Mouse (Mus musculus): ENCODE data around the gene Nr4a2.

The Nr4a2 gene

GRCm38 (mm10) chr2:57123991-57124840, at the start of gene Nr4a2:
TSS of gene Nr4a2 (minus strand) at chr2:57124003.
- DNase-seq, result peak; percentile 88

- DNase-seq, result no peak
Observed at GRCm38 (mm10) chr2:57165416-57165815, 41.6 kb upstream of the Nr4a2 start.

GRCm38 (mm10) chr2:57156814-57157213, 33.0 kb upstream of the Nr4a2 start:
- DNase-seq, result no peak

- DNase-seq, result no peak
Observed at GRCm38 (mm10) chr2:57149796-57150195, 26.0 kb upstream of the Nr4a2 start.

DNA sequence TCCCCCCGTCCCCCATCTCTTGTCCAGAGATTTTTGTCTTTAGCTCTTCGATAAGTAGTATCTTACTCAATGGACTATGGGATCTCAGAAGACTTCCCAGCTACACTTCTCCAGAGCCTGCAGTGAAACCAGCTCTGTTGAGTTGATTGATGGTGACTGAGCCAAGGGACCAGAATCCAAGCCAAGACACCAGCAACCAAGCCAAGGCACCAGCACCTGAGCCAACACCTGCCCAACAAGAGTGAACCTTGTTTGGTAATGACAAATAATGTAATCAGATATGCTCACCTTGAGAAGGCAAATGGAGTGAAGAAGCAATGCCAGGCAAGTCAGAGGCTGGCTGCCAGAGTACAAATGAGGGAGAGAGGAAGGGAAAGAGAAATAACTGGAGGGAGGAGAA, 24.4 kb upstream of the Nr4a2 start:
- peak; percentile 35 for DNase-seq

GRCm38 (mm10) chr2:57145646-57146421, 22.0 kb upstream of the Nr4a2 start:
- DNase-seq, result no peak

- DNase-seq, result no peak
Observed at GRCm38 (mm10) chr2:57138594-57138993, 14.8 kb upstream of the Nr4a2 start.

GRCm38 (mm10) chr2:57127461-57127860, 3.7 kb upstream of the Nr4a2 start:
- no peak for DNase-seq

DNA sequence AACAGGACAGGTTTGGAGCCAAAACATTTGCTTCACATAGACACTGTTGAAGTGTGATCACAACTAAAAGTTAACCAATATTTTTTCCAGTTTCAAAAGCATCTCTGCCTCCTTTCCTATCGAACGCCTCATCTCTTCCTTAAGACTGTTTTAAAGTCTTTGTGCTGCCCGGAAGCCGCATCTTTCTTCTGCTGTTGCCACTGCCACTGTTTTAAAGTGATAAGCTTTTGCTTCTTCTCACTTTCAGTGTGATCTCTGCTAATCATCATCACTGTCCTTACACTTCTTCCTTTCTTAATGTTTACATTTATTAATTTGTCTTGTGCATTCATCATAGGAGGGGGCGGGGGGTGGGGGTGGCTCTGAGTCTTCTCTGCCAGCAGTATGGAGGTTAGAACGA, 2.1 kb upstream of the Nr4a2 start:
- no peak for DNase-seq

DNA sequence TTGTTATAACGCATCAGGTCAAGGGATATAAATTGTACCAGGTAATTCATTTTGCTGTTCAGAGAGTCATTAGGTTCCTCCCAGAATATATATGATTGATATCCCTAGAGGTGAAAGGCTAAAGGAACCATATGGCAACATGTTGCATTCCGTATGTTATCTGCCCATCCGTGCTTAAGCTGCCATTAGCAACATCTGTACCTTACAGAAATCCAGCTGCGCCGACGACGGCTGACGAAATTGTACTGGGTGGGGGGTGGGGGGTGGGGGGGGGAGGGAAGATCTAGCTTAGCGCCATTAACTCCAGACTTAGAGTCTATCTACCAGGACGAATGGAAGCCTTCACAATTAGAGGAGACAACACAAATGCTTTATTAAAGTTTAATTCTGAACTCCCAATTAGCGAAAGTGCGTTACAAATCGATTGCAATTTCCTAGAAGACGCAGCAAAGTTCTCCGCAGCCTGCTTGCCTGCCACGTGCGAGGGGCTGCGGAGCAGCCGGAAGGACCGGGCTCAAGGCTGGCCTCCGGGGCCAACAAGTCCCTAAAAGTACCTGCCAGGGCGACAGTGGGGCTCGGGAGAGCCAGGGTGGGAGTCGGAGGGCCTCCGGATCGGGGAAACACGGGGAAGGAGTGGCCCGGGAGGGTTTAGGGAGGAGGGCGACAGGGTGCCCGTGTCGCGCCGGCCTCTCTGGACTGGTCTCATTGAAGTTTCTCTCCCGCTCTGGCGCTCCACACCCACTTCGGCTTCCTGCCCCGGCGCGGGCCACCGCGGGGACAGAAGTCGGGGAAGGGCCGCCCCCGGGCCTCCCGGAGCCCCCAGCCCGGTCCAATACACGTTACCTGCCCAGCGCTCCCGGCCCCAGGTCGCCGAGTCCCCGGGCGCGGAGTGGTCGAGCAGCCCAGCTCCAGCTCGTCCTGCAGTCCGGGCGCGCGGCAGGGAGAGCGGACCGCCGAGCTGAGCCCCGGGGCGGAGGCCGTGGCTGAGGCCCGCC, 520 bp downstream of the Nr4a2 start:
- peak; percentile 50 for DNase-seq

GRCm38 (mm10) chr2:57121110-57121509, 2.7 kb downstream of the Nr4a2 start:
- no peak for DNase-seq

DNA sequence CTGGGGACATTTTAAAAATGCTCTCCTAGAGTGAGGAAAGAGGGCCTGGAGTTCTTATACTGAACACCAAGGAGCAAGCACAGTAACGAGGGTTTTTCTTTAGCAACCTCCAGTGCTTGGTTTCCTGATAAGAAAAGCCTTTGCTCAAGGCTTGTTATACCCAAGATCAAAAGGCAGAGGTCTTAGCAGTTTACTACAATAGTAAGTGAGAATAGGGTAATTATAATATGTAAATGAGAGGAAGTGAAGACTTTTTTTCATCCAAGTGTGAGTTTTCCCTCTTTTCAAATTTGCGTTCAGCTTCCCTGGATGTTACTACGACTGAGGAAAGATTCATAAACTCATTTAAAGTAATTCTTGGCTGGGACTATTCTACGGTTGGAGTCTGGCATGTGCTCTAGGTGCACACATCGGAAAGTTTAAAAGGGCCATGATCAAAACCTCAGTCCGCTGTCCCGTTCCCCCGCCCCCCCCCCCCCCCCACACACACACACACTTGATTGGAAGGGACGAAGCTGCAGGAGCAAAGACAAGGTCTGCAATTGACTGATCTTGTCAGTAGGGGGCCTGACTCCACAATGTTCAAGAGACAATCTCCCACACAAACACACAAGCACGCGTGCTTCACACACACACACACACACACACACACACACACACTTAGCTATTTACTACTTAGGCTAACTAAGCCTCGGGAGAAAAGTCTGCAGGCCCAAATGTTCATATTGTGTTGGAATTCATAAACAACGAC, 6.4 kb downstream of the Nr4a2 start:
- peak; percentile 91 for DNase-seq

GRCm38 (mm10) chr2:57116366-57117200, 7.2 kb downstream of the Nr4a2 start:
- DNase-seq, result peak; percentile 90

DNA sequence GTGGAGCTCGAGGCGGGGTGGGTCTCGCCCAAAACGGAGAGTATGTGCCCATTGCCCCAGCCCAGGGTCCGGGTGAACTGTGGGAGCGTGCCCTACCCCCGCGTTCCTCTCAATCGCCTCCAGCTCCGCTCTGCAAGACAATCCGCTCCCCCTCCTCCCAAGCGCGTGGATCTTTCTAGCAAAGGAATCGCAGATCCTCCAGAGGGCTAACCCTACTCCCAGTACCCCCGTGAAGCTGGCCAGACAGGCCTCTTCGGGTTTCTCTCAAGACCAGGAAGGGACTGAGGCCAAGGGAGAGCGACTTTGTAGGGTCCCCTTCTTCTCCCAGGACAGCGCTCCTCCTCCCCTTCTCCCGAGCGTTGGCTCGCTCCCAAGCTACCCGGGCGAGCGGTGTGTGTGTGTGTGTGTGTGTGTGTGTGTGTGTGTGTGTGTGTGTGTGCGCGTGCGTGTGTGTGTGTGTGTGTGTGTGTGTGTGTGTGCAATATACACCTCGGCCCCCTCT, 7.9 kb downstream of the Nr4a2 start:
- DNase-seq, result peak; percentile 44

DNA sequence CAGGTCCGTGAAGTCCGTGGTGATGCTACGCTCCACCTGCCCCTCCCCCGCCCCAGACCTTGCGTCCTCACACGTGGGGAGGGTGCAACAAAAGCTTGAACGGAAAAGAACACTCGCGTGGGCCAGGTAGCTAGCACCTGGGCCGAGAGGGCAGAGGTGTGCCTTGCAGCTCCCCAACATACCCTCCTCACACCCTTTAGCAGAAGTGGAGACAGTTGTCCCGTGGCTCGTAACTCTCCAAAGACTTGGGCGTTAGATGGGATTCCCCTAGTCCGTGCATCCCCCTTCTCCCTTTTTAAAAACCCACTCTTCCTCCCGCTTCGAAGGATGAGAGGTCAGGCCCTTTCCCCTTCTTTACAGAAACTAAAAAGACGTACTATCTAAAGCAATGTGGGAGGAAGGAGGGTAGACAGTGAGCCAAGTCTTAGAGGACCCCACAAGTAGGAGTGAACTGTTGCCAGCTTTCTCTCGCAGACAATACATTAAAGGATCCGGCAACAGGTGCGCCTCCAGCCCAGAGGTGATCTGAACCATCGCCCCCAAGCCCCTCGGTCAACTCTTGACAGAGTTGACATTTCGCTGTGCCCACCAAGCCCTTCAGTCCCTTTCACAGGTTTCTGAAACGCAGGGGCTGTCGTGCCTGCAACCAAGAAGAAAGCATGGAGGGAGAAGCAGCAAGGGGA, 8.5 kb downstream of the Nr4a2 start:
- DNase-seq, result no peak

DNA sequence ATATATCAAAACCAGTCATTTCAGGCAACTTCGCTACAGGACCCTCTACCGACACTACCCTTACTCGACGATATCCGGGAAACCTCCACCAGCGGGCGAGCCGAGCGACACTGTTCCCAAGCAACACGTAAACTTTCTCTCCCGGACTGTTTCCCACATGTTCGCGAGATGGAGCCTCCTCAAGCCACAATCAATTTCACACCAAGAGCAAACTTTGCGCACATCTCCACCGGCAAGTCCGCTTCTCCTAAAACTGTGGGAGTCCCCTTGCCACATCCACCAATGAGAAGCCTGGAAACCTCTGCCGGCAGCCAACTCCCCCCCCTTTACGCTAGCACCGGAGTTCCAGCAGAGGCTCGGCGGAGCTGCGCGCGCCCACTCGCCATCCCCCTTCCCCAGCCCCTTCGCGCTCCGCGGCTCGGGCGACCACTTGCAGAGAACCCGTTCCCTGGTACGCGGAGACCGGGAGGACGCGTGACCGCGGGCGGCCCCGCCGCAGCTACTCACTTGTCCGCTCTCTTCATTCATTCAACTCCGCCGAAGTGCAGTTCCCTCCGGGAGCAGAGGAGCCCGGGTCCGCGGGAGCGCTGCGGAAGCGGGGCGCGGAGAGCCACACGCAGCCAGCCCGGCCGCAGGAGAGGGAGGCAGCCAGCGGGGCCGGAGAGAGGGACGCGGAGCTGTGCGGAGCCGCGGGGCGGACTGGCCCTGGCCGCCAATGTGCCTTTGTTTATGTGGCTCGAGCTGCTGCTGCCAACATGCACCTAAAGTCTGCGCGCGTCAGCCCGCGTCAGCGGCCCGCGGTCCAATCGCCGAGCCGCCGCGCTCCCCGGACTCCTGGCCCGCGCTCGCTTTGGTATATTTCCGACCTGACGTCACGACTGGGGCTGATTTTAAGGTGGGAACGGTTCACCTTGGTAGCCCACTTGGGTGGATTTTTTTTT, 9.3 kb downstream of the Nr4a2 start:
- DNase-seq, result peak; percentile 85

- no peak for DNase-seq
Observed at GRCm38 (mm10) chr2:57113431-57113830, 10.4 kb downstream of the Nr4a2 start.

DNA sequence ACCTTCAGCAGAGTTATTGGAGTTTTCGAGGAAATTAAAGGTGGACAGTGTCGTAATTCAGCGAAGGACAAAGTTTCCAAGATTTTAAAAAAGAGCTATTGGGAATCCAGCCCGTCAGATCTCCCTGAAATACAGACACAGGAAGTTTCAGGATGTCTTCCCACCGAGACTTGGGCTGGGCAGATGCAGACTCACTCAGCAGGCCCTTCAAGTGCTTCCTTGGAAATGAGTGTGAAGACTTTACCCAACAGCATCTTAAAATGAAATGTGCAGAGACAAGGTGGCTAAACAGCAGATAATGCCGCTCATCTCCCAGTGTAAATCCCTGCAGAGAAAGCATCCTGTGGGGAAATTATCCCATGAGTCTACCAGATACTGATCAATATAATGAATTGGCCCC, 10.9 kb downstream of the Nr4a2 start:
- no peak for DNase-seq

All from lung, postnatal 36 days (tissue).